Mouse (Mus musculus): ENCODE measurements around the gene Eef1akmt1.

- no peak for TF ChIP-seq EP300 (optimal IDR thresholded peaks at IDR 0.05)
- TF ChIP-seq CTCF (IDR thresholded peaks at IDR 0.05; ENCODE audit: low read depth): no peak; the same call in 1 of the 2 replicates
These were observed 61.9 kb downstream of the Eef1akmt1 start for GRCm38 (mm10) chr14:57509554-57509953.

Measured in stomach, postnatal 0 days (tissue).